Mouse (Mus musculus) right cerebral cortex, adult 18-20 months (tissue): ENCODE measurements at regions not wholly inside any gene's neighbourhood (a gene's known extent, or its start where the extent isn't known, plus 50 kb on each side); places are given as distances from the start of the nearest gene placed in this dataset.

Experiments
- DNase-seq: peaks from one replicate; pipeline ENCODE4 v3.0.0; 2022; ENCODE audit warnings: mixed read lengths

DNA sequence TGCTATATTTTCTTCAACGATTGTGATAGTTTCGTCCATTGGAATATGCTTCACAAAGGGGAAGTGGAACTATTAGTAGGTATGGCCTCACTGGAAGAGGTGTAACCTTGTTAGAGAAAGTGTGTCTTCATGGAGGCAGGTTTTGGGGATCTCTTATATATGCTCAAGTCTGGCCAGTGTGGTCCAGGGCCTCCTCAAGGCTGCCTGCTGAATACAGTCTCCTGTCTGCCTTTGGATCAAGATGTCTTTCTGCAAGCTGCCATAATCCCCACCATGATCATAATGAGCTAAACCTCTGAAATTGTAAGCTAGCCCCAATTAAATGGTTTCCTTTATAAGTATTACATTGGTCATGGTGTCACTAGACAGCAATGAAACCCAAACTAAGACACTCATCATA, 384.3 kb downstream of the Btbd3 start:
- DNase-seq: no peak

DNA sequence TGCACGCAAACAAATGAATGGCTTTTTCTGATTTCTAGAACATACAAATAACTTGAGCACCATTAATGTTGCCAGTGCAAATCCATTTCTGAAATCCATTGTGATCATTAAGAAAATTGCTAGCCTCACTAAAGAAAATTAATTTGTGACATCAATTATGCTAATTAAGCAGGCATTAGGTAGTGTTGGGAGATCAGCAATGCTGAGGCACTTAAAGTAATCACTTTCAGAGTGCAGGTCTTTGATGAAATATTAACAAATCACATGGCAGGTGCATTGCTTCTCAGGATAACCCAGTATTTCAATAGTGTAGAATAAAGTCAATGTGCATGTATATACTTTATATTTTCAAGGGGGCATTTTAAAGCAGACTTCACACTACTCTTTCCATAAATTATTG, 385.0 kb downstream of the Btbd3 start:
- DNase-seq: no peak

DNA sequence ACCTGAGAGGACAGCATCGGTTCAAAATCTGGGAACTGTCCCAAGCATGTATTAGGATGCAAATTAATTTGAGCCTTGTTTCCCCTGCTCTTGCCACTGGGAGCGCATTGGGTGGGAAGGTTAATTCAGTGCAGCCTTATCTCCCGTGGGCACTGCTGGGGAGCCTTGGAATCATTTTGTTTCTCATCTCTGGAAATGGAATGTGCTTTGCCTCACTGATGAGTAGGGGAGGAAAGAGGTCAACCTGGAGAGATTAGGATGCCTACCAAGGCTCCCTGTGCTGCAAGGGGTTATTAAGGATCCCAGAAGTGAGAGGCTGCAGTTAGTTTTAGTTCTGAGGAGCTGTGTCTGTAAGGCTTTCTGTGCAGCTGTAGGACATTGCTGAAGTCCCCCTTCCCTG, 392.3 kb downstream of the Btbd3 start:
- DNase-seq: no peak

DNA sequence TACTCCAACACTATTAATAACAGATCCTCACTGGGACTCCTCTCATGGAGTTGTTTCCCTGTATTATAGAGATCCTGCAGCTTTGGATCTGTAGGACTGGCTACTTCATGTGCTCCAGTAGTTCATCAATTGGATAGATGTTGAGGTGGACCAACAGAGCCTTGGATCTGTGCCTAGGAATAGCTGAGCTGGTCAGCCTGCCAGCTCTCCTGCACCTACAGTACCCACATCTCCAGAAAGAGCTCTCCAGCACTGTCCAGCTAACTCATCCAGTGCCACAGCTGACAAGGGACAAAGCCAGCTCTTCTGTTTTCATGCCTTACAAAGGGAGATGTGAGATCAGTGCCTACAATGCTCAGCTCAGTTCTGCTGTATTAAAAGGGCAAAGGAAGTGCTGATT, 403.0 kb downstream of the Btbd3 start:
- DNase-seq: no peak

DNA sequence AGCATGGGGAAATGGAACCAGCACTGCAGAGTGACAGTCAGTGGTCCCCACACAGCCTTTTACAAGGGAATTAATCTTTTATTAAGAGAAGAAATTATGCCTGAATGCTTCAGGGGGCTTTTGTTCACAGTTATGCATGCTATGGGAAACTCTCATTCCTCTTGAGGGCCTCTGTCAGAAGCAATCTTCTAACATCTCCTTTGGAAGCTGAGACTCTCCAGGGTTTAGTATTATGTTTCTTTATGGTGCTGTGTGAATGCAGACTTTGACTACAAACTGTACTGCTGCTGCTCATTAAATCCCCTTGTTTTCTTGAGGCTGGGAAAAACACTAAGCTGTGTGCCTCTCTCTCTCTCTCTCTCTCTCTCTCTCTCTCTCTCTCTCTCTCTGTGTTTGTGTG, 413.9 kb downstream of the Btbd3 start:
- no peak for DNase-seq

DNA sequence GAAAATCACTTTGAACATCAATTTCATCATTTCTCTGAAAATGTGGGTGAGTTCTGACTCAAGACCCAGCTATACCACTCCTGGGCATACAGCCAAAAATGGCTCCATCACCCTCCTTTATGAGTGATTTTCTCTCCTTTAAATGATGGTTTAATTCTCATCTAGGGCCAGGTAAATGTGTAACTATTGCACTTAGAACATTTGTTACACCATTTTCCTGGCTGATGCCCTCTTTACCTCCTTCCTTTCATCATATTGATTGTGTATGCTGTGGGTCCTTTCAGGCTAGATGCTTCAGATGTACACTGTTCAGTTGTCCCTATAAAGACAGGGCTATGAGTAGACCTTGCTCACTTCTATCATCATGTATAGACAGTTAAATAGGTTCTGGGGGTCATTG, 418.4 kb downstream of the Btbd3 start:
- no peak for DNase-seq

DNA sequence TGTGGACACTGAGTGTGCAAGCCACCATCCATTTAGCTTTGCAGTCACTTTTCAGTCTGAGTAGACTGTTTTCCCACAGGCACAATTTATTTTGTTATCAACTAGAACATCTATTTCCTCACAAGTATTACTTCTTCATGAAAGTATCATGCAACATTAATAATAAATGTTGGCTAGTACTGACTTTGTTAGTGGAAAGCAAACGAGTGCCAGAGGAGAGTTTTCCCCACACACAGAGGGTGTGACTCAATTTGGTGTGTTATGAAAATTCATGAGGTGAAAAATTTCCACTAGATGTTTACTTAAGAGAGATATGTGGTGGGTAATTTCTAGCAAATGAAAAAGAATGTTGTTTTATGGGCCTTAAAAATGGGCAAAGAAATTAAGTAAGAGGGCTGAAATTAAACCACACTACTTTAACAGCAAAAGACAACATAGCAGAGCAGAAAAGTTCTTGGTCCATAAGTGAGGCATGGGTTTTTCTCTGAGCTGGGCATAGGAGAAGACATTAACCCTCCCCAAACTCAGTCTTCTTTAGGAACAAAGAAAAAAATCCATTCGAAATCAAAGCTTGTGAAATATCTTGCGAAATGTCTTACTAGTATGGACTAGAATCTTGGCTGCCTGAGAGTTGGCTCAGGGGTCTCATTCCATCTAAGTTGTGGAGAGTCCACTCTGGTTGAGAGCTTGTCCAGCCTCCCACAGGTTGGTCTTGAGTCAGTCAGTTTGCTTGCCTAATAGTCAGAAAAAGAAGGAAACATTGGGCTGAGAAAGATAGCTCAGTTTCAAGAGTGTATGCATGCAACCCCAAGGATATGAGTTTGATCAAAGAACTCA, 419.1 kb downstream of the Btbd3 start:
- DNase-seq: no peak

DNA sequence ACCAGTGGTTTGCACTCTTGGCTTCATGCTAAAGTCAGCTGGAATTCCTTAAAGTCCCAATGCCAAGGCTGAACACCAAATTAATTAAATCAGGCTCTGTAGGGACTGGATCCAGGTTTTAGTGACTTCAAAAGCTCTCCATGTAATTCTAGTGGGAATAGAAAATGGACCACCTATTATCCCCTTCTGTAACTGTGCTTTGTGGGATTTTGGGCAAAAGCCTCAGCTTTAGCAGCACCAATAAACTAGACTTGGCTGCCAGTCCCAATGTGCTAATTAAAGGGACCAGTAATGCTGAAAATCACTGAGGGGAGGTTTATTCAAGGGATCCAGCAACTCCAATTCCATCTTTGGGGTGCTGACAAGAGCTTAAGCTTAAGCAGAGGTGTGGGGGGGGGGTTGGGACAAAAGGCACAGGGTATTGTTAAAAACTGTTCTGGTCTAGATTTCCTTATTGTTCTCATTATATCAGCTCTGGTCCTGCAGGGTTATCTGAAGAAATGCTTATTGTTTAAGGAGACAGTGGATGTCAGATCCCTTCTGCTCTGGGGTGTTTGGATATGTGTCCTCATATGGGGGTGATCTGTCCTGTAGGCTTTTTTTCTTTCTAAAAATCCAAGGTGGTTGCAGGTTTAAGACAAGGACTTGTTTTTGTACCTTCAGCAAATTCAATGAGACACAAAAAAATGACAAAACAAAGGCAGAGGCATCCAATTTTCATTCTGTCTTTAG, 431.9 kb downstream of the Btbd3 start:
- peak; percentile 7 for DNase-seq

DNA sequence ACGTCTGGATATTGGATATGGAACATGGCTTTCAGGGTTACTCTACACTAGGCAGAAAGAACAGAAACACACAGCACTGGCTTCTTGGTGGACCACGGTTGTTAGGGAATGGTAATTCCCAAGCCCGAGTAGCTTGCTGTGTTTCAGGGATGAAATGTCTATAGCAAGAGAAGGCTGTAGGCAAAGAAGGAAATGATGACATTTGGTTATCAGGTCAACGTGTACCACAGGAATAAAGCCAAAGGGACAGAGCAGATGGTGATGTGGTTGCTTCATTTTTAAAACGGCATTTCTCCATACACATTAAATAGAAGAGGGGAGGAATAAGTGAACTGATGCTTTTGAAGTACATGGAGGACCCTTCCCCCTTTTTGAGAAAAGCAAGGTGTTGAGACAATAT, 433.1 kb downstream of the Btbd3 start:
- no peak for DNase-seq

DNA sequence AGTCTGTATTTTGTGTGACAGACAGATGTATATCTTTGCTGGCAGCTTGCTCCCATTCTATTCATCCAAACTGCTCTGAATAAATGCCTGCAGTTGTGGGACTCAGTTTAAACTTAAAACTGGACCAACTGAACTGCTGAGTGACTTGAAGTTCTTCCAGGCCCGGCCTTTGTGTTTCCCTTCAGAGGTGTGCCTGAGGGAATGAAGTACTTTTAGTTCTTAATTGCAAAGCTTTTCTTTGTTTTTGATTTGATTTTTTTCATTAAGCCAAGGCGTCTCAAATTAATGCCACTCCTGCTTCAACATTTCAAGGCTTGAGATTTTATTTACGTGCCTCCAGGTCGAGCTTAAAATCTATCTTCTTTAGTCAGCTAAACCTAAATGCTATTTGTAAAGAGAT, 446.4 kb downstream of the Btbd3 start:
- DNase-seq: no peak

DNA sequence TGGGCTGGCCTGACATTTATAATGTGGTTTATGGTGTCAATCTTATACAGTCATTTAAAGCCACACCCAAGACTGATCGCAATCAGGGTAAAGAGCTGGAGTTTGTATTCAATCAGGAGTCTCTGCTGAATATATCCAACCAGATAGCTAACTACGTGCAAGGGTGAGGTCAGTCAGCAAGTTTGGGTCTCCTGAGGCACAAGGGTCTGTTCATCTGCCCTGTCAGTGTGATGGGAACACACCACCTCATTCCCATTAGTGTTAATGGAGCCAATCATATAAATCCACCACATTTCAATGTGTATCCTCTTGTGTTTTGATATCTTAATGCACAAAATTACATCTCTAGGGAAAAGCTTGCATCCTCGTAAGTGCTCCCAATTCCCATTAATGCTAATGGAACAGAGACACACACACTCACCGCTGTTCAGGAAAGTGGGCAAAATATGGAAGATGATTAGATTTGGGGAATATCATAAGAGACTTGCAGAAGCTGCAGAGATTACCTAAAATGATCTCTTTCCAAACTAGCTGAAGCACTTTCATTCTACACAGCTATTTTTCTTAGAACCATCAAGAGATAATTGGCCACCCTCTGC, 447.7 kb downstream of the Btbd3 start:
- no peak for DNase-seq

DNA sequence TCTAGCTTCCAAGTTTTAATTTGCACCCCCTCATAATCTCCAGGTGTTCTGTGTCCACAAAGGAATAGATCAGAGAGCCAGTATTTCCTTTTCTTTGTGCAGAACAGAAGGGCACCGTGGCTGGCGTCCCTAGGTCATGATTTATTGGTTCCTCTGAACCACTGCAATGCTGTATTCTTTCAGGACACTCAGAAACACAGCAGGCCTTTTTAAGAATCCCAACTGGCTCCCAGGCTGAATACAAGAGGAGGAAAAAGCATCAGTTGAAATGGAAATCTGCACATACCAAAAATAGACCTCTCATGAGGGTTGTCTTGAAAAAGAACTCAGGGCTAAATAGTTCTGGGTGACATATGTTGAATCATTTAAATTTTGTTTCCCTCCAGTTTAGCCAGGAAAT, 452.4 kb downstream of the Btbd3 start:
- DNase-seq: peak; percentile 35

DNA sequence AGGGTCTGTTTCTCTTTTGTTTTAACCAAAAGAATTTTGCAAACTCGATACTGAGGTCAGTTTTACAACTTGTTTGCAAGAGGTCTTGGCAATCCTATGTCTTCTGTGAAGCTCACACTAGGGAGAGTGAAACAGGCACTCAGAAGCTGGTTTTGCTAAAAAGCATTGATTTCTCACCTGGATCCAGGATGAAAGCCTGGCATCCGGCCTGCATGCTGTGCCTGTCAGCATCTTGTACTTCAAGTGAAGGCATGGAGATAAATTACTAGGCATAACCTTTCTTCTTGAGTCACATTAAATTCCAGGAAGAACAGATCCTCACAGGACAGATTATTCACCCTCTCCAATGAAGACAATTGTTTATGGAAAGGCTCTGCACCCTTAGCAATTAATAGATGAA, 477.5 kb downstream of the Btbd3 start:
- DNase-seq: no peak

DNA sequence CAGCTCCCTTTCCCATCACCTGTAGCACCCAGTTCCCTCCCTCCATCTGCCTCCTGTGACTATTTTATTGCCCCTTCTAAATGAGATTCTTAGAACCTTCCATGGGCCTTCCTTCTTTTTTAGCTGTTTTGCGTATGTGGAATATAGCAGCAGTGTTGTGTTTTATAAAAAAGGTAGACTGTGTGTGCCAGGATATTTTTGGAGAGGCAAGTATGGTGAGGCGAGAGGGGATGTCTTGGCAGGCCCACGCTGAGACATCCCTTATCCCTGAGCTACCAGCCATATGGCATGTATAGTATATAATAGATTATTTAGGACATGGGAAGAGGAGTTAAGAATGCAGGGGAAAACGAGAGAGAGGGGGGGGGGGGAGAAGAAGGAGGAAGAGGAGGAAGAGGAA, 488.4 kb downstream of the Btbd3 start:
- peak; percentile 20 for DNase-seq

DNA sequence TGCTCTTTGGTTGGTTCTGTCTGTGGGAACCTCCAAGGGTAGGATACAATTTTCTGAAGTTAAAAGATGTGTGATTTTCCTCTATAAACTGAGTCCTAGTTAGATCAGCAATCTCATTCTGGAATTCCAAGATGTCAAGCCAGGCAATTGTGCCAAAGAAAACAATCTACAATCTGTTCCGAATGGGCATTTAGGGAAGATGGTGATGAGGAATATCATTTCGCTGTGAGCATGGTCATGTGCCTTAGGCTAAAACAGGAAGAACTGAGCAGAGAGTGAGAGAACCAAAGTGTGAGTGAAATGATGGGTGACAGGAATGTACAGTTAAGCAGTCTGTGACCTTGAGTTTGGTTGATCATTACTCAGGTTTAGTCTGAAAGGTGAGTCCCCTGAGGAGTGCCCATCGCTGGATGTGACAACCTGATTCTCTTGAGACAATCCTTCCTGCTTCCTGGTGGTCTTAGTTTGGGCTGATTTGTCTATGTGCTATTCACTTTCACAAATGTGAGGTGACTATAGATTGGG, 504.1 kb downstream of the Btbd3 start:
- DNase-seq: no peak

DNA sequence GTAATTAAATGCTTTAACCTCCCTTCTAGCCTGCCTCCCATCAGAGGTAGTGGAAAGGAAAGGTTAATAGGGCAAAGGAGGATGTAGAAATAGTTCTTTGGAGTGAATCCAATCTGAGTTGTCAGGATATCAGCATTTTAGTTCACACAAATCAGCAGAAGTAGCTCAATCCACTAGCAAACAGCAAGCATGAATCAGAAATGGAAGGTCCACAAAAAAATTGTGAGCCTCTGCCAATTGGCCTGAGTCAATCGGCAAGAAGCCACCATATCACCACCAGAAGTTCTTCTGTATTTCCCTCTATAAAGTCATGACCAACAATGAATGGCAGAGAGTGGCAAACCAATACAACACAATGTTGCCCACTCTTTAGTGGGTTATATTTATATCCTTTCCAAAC, 505.0 kb downstream of the Btbd3 start:
- no peak for DNase-seq

DNA sequence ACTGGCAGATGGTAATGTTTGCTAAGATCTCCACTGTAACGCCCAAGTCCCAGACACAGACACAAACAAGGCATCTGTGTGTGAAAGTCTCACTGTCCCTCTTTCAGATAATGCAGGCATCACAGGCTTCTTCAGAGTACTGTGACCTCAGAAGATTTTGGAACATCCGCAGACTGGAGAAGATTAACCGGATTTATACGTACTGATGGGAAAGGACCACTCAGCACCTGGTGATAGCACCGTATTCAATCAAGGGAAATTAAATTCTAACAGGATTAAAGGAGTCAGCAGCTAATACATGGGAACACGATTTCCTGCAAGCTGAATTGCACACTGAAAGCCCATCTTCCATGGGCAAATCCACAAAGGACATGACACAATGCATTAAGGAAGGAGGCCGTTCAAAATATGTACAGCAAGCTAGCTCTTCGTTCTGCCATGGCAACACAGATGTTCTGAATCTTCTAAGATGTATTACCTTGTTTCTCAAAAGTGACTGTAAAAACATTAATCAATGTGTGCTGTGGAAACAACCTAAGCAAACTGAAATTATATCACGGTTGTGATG, 510.0 kb downstream of the Btbd3 start:
- DNase-seq: no peak

DNA sequence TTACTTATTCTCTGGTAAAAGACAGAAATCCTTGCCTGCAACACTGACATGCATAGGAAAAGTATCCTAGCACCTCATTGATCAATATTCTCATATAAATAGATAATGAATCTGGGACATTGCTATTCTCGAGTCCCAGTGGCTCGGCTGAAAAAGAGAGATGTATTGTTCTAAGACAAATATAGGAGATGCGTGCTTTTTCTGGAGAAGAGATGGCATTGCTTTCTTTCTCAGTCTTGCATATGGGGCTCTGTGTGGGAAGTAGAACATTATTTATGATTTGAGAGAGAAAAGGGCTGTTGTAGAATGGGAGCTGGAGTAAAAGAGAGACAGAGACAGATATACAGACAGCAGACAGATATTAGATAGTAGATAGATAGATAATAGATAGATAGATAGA, 527.4 kb downstream of the Btbd3 start:
- no peak for DNase-seq

DNA sequence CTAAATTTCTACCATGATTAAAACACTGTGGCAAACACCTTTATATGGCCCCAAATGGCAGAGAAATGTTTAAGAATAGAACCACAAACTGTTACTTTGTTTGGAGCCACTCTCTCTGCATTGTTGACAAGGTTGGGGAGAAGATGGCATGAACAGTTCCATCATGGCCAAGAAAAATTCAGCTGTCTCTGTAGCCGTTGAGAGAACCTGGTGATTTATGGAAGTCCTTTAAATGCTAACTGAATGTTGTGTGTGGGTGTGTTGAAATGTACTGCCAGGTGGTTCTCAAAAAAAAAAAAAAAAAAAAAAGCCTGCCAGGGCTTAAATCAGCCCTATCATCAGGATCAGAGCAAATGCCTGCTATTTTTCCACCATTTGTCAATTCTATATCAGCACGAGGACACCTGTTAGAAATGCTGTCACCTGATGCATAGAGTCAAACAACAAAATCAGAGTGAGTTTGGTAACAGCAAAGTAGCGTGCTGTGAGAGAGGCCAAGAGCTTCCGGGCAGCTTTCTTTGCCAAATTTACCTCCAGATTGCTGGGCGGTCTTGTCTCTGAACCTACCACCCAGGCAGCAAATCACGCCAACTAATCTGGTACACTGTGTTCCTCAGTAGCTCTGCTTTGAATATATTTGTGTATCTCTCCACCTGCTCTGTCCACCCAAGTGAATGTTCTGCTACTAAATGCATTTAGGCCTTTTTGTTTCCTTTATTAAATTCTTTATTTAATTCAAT, 536.5 kb downstream of the Btbd3 start:
- DNase-seq: peak; percentile 69

DNA sequence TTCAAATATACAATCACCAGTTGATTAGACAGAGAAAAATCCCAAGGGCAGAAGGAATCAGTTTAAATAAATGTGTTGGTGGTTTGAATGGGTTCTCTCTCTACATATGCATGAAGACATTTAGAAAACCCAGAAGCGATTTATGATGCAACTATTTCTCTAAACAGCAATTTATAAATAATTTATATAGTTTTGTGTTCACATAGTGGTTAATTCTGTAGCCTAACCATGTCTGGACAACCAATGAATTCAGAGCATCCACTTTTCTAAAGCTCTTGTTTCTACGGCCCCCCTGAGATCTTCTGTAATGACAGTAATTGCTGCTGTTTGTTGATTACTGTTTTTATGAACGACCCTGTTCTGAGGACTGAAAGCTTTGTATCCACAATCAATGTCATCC, 549.8 kb downstream of the Btbd3 start:
- DNase-seq: no peak

DNA sequence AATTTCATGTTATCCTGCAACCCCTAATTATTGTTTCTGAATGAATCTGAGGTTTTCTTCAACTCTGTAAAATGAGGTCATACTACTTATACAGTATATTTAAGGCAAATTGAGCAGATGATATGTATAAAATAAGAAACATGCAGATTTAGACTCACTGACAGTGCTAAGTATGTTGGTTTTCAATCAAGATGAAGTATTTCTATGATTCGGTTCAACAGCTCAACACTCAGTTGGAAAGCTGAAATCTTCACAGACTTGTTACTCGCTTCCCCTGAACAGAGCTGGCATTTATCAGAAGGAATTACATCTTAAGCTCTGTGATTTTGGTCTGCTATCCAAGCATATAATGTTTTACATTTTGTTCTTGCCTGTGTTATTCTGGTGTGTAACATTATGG, 553.4 kb downstream of the Btbd3 start:
- DNase-seq: no peak

DNA sequence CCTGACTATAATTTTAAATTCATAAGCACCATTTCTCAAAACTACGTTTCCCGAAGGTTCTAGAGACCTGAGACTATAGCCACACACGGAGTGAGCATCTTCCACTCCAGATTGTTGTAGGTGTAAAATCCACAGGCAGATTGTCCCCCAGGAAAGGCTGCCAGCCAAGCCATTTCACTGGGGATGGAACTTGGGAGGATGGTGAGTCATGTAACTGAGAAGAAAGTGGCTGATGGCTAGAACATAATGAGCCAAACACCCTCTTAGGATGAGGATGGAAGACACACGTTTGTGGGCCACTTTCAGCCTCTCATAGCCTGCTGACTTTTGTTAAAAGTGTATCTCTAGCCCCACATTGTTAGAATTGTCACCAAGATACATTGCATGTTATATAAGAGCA, 564.1 kb downstream of the Btbd3 start:
- peak; percentile 90 for DNase-seq

DNA sequence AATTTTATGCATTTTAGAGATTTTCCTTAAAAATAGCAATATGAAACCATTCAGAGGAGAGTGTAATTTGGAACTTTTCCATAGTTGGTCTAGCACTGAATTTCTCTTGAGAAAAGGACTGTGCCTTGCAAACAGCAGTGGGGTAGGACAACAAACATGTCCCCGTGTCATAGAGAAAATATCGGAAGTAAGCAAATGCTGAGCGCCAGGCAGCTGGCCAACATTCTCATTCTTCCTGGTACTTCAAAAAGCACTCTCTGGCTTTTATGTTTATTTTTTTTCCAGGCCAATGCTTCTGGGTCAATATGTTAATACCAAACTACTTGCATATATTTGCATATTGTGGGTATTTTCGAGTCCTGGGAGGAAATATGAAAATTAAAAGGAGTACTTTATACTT, 568.5 kb downstream of the Btbd3 start:
- peak; percentile 42 for DNase-seq
